Comparison of ENCODE assay signal across 11 mouse cellular contexts in genomic region chr10:5480552-5481550, GRCm38 (mm10).
DNase-seq lines count a peak whose midpoint lies in the region; ATAC-seq and TF ChIP-seq lines count a peak whose summit lies in the region.
"Had no signal": no experiment of that assay in that cellular context is flagged by ENCODE, and none has a peak within 500 bp of the region (broad histone marks: within the 10 kb centered on the region; RNA-seq: fewer than 3 reads in every experiment).

No protein-coding gene starts in this region.

- no peak overlapping the region for H3K4me3 ChIP-seq in forebrain, postnatal 0 days (ENCODE audit: low read depth, low read length)
- no peak overlapping the region for H3K4me3 ChIP-seq in forebrain, embryonic 12.5 days (replicated peaks)
- peak overlapping the region; percentile 24 for H3K4me3 ChIP-seq in lung, adult 2 months (replicated peaks; ENCODE audit: extremely low read depth, low read depth, low read length)
- H3K4me3 ChIP-seq in MEL (ENCODE audit: control insufficient read depth in 1 of 2, insufficient read depth in 1 of 2, low read depth in 2 of 2, low read length in 2 of 2) = peak overlapping the region in 1 of 2 experiments; percentile 74; a peak in 2 of 4 replicates
- H3K4me3 ChIP-seq: embryonic facial prominence, embryonic 15.5 days; layer of hippocampus, adult 2 months; midbrain, embryonic 13.5 days had no signal

- TF ChIP-seq CTCF in forebrain, postnatal 0 days (IDR thresholded peaks at IDR 0.05; ENCODE audit: low read depth) = no peak
- peak; percentile 41 for TF ChIP-seq CTCF in lung, adult 2 months (IDR thresholded peaks at IDR 0.05; ENCODE audit: insufficient read depth, low read length)
- peak; percentile 32 to 38 (median 36); a peak in 5 of 6 replicates for TF ChIP-seq CTCF in MEL (IDR thresholded peaks at IDR 0.05 in 2 of 3, conservative IDR thresholded peaks at IDR 0.05 in 1 of 3; ENCODE audit: control insufficient read depth in 1 of 3, insufficient read depth in 1 of 3, low read depth in 2 of 3, low read length in 3 of 3, poor library complexity in 1 of 3, severe bottlenecking in 1 of 3)

- DNase-seq in forebrain, postnatal 0 days = no peak
- DNase-seq in lung, adult 2 months = no peak
- no peak for DNase-seq in lung, postnatal 14 days
- DNase-seq in MEL (ENCODE audit: low read depth, low spot score) = peak; percentile 30
- peak; percentile 26 for DNase-seq in lung, postnatal 36 days
- no peak for DNase-seq in left cerebral cortex, adult 11 months (ENCODE audit: low spot score)
- no peak for DNase-seq in urinary bladder, adult 18-20 months (ENCODE audit: low spot score in 2 of 2)

- H3K36me3 ChIP-seq in forebrain, postnatal 0 days (ENCODE audit: insufficient read depth) = no peaks in the 10 kb centered on the region
- no peaks in the 10 kb centered on the region for H3K36me3 ChIP-seq in forebrain, embryonic 12.5 days (replicated peaks)
- no peaks in the 10 kb centered on the region for H3K36me3 ChIP-seq in MEL (ENCODE audit: control insufficient read depth in 1 of 2, insufficient read depth in 2 of 2, low read length in 2 of 2)
- H3K36me3 ChIP-seq: embryonic facial prominence, embryonic 15.5 days; midbrain, embryonic 13.5 days had no signal

- no peak overlapping the region for H3K4me2 ChIP-seq in forebrain, postnatal 0 days (ENCODE audit: low read depth)
- H3K4me2 ChIP-seq in forebrain, embryonic 12.5 days = no peak overlapping the region
- H3K4me2 ChIP-seq: embryonic facial prominence, embryonic 15.5 days; midbrain, embryonic 13.5 days had no signal

- TF ChIP-seq RAD21 in MEL (IDR thresholded peaks at IDR 0.05; ENCODE audit: low read depth, low read length) = peak; percentile 0; the same call in 1 of the 2 replicates

- no peaks in the 10 kb centered on the region for H3K27me3 ChIP-seq in forebrain, postnatal 0 days (ENCODE audit: insufficient read depth, low read length)
- no peaks in the 10 kb centered on the region for H3K27me3 ChIP-seq in forebrain, embryonic 12.5 days
- no peaks in the 10 kb centered on the region for H3K27me3 ChIP-seq in MEL (ENCODE audit: control insufficient read depth in 1 of 2, insufficient read depth in 2 of 2, low read length in 2 of 2)
- H3K27me3 ChIP-seq: embryonic facial prominence, embryonic 15.5 days; midbrain, embryonic 13.5 days had no signal

- H3K9ac ChIP-seq in forebrain, postnatal 0 days = no peak overlapping the region
- no peak overlapping the region for H3K9ac ChIP-seq in forebrain, embryonic 12.5 days
- no peak overlapping the region for H3K9ac ChIP-seq in MEL (ENCODE audit: control insufficient read depth, low read depth, low read length, poor library complexity, severe bottlenecking)
- H3K9ac ChIP-seq: embryonic facial prominence, embryonic 15.5 days; midbrain, embryonic 13.5 days had no signal

- no peaks in the 10 kb centered on the region for H3K4me1 ChIP-seq in forebrain, postnatal 0 days (ENCODE audit: insufficient read depth)
- no peaks in the 10 kb centered on the region for H3K4me1 ChIP-seq in forebrain, embryonic 12.5 days
- H3K4me1 ChIP-seq in lung, adult 2 months (ENCODE audit: control insufficient read depth, insufficient read depth, low read length) = no peaks in the 10 kb centered on the region; the same call in none of the 2 replicates
- H3K4me1 ChIP-seq in MEL (ENCODE audit: control insufficient read depth in 1 of 2, insufficient read depth in 2 of 2, low read length in 2 of 2) = no peaks in the 10 kb centered on the region
- H3K4me1 ChIP-seq: embryonic facial prominence, embryonic 15.5 days; midbrain, embryonic 13.5 days had no signal

- no peak for TF ChIP-seq POLR2A in lung, adult 2 months (IDR thresholded peaks at IDR 0.05; ENCODE audit: borderline replicate concordance, extremely low read depth, low read depth, low read length)
- TF ChIP-seq POLR2A in MEL (IDR thresholded peaks at IDR 0.05; ENCODE audit: control insufficient read depth in 1 of 2, insufficient read depth in 1 of 2, low read depth in 1 of 2, low read length in 2 of 2, poor library complexity in 1 of 2) = no peak

- ATAC-seq in forebrain, postnatal 0 days = peak; percentile 5; the same call in 1 of the 2 replicates
- no peak for ATAC-seq in forebrain, embryonic 12.5 days (ENCODE audit: low FRiP score)
- ATAC-seq: midbrain, embryonic 13.5 days had no signal

- 86% methylated on average over 9 of the region's 9 CpGs for WGBS in forebrain, postnatal 0 days
- 82% methylated on average over 9 of the region's 9 CpGs for WGBS in forebrain, embryonic 12.5 days
- WGBS in lung, adult 2 months = 65% methylated on average over 9 of the region's 9 CpGs

- no peak for TF ChIP-seq EP300 in MEL (IDR thresholded peaks at IDR 0.05; ENCODE audit: low read depth in 1 of 2, low read length in 2 of 2)

- H3K79me2 ChIP-seq in MEL (ENCODE audit: control insufficient read depth, insufficient read depth, low read length, poor library complexity) = no peaks in the 10 kb centered on the region

- no peaks in the 10 kb centered on the region for H3K9me3 ChIP-seq in forebrain, postnatal 0 days (ENCODE audit: low read length)
- H3K9me3 ChIP-seq in forebrain, embryonic 12.5 days = no peaks in the 10 kb centered on the region
- H3K9me3 ChIP-seq in MEL (replicated peaks; ENCODE audit: insufficient read depth, low read length) = no peaks in the 10 kb centered on the region
- H3K9me3 ChIP-seq: embryonic facial prominence, embryonic 15.5 days; midbrain, embryonic 13.5 days had no signal

- no peak overlapping the region for H3K27ac ChIP-seq in forebrain, postnatal 0 days (ENCODE audit: low read depth, low read length)
- no peak overlapping the region for H3K27ac ChIP-seq in forebrain, embryonic 12.5 days
- H3K27ac ChIP-seq in MEL (ENCODE audit: control insufficient read depth, low read depth, low read length) = no peak overlapping the region
- H3K27ac ChIP-seq: embryonic facial prominence, embryonic 15.5 days; layer of hippocampus, adult 2 months; midbrain, embryonic 13.5 days had no signal

TF ChIP-seq in MEL, 35 proteins besides CTCF, POLR2A, EP300 and RAD21:
- TF ChIP-seq MXI1 (IDR thresholded peaks at IDR 0.05; ENCODE audit: low read depth, low read length) (no peak), SMC3 (IDR thresholded peaks at IDR 0.05; ENCODE audit: low read depth, low read length) (peak; percentile 22)
TF ChIP-seq in MEL: peak in this region for 1.

Comparison
In these comparisons a context has a peak if more than half of its experiments do, and no peak if none do; other contexts are left out.
1. DNase-seq: peak in MEL (single experiment) and lung, postnatal 36 days (single experiment); none in forebrain, postnatal 0 days (single experiment), lung, adult 2 months (single experiment), lung, postnatal 14 days (single experiment), left cerebral cortex, adult 11 months (single experiment) and urinary bladder, adult 18-20 months (0 of 2).